Mouse (Mus musculus) lung, postnatal 0 days (tissue): ENCODE data around the gene P2rx2.

Source experiments
- CTCF ChIP-seq: IDR thresholded peaks from 2 replicates; pipeline ENCODE4 v1.5.1; 2016; ENCODE audit warnings: antibody characterized with exemption, mild to moderate bottlenecking
- EP300 ChIP-seq: IDR thresholded peaks from 2 replicates; pipeline ENCODE4 v1.6.1; 2016; ENCODE audit warnings: antibody characterized with exemption, mild to moderate bottlenecking, control low read depth

DNA sequence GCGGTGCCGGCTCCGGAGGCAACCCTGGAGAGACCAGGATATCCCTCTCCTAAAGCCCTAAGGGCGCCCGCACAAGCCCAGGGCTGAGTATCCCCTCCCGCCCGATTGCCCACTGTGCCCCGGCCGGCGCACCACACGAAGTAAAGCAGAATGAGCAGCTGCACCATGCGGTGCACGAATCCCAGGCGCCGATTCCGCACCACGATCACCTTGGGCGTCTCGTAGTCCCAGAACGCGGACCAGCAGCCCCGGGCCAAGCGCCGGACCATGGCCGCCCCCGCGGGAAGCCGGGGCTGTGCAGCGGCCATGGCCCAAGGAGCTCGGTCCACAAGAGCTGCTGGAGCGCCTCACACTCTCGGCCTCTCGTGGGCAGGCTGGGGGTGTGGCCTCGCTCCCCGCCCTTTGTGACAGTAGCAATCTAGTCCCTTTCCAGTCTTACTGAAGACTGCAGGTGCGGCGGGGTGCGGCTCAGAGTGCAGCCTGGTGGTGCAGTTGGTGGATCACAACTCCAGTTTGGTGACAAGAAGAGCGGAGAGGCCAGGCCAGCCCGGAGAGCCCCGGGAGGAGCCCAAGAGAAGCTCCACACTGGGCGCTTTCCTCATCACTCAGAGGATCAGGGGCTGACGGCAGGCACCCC is at the start of gene P2rx2:
- TF ChIP-seq CTCF (peak; percentile 25; the same call in 1 of the 2 replicates), EP300 (no peak)
